Mouse (Mus musculus) cerebellum, adult (tissue): ENCODE measurements around the gene Arl5b.

ENCODE experiments used
- ATAC-seq: cut with Nextera tagmentation; 2 replicates; pipeline ENCODE4 v1.9.2; 2017; ENCODE audit warnings: mild to moderate bottlenecking, moderate library complexity, mixed read lengths; ENCODE audit not compliant: insufficient number of reproducible peaks, low FRiP score, low TSS enrichment

Gene Arl5b

DNA sequence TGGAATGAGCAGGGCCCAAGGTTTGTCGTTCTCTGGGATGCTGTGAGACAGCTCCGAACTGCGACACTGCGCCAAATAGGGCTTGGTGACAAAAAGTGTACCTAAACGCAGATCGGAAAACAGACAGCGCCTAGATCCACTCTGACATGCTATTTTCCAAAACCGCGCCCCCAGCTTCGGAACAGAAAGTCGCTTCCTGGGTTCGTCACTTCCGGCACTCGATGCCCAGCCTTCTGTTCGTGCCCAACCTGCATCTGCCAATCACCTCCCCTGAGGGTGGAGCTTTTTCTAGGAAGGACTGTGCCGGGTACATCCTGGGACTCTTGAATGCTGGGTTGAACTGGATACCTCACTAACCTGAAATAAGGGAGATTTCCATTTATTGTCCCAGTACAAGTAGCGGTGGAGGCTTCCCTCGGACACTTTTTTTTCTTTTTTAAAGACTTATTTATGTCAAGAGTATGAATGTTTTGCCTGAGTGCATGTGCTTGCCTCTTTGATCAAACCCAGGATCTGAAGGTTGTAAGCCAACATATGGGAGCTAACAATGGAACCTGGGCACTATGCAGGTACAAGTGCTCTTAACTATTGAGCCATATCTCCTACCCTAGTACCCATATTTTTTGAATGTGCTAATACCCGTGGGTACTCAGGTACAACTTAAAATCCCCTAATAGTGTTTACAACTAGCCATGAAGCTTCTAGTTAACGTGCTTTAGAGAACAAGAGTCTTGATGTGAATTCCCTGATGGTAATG, at the start of gene Arl5b:
Arl5b (plus strand) TSS at position 279 of the 757 bp plus-strand sequence.
- ATAC-seq, result peak; percentile 99

DNA sequence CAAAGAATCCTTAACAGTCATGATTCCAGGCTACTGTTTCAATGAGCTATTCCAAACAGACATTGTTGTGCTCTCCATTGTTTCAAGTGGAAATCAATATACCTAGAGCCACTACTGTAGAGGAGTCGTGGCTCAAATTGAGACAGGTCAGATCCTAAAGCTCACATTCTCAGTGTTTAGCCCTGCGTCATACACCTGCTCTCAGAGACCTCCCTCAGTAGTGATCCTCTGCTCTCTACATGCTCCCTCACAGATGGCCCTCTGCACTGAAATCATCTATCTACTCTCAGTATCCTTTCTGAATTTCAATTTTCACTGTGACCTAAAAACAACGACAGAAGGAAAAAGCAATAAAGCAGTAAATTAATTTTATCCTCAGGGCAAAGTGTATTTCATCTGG, 41.7 kb upstream of the Arl5b start:
- ATAC-seq, result no peak

DNA sequence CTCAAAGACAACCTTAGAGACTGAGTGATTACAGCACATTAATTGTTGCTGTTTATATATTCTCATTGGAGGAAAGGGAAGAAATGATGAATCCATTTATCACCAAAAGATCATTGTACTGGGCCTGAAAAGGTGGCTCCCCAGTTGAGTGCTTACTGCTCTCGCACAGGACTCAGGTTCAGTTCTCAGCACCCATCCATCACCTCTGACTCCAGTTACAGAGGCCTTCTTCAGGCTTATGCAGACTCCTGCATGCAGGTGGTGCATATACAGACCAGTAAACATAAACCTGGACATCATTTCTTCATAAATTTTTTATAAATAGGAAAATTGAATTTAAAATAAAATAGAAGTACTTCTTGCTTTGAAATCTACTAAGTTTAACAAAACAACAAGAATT, 41.1 kb upstream of the Arl5b start:
- ATAC-seq, result no peak

DNA sequence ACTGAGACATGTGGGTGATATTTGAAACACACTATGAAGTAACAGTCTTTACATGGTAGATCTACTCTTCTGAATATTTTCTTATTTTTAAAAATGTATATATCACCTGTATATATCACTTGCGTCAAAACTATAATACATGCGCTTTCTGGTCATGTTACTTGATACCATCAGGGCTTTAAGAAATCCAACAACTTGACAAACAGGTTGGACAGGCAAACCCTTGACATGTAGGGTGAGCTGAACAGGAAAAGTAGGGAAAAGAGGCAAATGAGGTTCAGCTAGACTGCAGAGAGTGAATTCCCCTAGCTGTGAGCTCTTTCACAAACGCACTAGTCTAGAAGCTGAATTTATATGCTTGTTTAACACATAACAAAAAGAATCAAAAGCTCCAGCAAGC, 22.4 kb upstream of the Arl5b start:
- ATAC-seq, result no peak

DNA sequence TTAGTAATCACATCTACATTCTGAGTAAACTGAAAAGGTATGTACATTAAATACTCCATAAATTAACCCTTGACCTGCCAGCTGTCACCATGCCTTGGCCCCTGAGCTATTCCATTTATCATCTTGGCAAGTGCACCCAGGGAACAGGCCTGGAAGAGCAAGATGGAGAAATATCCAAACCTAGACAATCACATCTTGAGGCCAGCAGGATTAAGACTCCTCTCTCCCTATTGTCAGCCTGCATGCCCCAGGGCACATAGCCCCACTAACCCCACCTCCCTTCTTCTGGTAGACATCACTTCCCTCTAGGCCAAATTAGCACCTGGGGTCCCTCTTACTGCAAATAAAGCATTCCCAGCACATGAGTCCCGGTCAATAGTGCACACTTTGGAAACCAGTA, 21.4 kb upstream of the Arl5b start:
- ATAC-seq, result no peak

DNA sequence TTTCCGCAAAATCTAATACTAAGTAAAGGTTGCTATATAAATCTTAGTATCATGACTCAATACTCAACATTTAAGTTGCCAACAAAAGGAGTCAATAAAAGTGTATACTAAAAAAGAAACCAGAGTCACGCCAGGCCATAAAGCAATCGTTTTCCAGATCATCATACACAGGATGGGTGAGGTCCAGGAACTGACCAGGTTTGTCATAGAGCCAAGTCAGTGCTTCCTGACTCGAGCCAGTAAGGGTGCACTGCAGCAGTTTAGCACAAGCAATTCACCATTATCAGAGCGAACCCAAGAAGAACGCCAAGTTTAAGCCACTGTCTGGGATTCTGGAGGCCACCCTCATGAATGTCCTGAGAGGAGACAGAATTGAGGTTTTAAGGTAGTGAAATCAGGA, 10.5 kb upstream of the Arl5b start:
- ATAC-seq, result no peak

DNA sequence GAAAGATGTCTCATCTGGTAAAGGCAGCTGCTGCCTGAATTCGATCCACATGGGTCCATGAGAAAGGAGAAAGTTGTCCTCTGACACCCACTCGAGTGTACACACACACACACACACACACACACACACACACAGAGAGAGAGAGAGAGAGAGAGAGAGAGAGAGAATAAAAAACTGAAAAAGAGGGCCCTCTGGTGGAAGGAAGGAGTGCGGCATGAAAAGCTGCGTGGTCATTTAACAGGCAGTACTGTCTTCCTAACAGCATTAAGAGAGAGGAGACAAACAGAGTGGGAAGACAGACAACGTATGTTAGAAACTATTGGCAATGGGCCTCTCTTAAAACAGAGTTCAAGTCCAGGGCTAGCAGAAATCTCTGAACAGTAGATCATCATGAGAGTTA, 8.9 kb upstream of the Arl5b start:
- ATAC-seq, result no peak

DNA sequence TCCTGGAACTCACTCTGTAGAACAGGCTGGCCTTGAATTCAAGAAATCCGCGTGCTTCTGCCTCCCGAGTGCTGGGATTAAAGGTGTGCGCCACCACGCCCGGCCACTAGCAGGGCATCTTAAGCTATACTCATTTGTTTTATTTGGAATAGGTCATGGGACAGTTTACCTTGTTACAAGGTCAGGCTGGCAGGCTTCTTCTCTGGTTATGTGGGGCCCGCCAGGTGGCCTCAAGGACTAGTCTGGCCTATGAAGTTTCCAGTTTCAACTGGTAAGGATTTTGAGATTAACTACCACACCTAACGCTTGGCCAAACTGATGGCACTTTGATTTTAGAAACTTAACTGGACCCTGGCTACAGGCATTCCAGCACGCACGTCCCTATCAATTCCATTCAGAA, 5.3 kb downstream of the Arl5b start:
- ATAC-seq, result peak; percentile 32

DNA sequence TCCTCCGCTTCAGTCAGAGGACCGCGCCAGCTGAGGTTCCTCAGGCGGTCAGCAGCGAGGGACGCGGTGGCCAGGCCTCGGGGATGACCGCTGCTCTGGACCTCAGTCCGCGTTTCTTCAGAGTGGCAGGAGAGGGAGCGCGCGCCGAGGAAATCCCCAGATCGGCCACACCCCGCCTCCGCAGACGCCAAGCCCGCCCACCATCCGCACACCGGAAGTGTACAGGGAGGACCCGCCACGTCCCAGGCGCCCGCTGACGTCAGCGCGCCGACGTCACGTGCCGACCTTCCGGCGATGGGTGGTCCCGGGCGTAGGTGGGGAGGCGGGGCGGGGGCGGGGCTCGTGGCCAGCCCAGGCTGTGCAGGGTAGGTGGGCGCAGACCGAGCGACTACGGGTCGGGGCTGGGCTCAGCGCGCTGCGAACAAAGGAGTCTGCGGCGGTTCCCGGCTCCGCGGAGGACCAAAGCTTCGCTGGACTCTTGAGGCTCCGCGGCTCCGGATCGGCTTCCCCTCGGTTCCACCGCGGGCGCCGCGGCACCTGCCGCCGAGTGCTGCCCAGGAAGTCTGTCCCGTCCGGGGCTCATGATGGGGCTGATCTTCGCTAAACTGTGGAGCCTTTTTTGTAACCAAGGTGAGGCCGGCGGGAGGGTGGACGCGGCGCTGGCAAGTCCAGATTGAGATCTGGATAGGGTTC, 5.9 kb downstream of the Arl5b start, which contains the start of gene Nsun6:
Nsun6 (minus strand) TSS at position 125 of the 693 bp plus-strand sequence.
- ATAC-seq, result peak; percentile 96

DNA sequence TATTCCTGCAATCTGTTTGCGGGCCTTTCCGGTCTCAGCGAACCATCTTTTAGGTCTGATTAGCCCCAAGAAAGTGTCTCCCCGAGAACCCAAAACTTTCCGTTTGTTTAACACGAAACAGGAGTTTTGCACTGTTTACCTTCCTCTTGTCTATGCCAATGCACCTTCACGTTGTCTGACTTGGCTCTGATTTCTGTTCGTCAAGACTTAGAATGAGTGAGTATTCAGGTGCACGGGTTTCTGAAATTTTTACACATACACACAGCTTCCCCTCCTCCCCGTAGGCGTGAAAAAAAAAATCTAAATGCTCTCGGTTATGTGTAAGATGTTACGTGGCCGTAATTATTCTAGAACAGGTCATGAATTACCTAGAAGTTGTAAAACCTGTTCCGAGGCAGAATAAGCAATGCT, 6.6 kb downstream of the Arl5b start:
- no peak for ATAC-seq

DNA sequence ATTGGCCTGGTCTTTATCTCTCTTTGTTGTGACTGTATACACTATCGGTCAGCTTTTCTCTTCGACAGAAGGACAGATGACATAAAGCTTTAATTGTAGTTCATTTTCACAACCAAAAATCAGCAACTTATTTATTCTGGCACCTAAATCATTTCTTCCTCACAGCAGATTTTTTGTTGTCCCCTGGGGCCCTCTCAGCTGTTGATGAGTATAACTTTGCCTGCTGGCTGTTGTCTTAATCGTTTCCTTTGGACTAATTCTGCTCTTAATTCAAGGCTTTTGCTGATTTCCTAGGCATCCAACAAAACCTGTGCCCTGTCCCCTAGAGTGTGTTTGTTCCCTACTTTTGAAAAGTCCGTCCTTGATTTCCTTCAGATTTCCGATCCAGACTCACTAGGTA, 9.0 kb downstream of the Arl5b start:
- ATAC-seq, result no peak

DNA sequence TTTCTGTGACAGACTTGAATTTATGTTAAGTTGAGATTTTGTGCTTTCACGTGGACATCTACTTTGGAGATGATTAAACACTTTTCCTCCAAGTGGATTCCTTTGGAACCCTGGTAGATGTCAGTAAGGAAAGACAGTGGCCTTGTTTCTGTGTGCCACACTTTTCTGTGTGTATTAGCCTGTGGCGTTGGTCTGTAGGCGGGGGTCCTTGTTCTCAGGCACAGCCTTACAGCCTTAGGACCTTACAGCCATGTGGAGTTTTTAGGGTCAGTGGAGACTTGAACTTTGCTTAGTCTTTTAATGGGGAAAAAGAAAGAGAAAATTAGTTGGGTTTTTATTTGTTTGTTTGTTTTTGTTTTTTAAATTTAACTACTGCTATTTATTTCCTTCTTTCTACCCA, 11.7 kb downstream of the Arl5b start:
- no peak for ATAC-seq

DNA sequence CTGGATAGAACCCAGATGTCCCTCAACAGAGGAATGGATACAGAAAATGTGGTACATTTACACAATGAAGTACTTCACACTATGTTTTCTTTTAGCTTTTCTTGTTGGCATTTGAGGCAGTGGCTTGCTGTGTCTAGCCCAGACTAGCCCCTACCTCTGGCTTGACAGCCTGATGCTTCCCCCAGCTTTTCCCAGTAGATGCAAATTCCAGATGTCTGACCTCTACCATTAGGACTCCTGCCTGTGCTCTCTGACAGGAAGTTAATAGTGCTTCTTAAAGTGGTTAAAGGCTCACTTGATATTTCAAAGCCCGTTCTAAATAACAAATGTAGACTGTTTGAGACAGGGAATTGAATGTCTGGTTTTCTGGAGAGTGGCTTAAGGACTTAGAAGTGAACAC, 14.6 kb downstream of the Arl5b start:
- no peak for ATAC-seq

DNA sequence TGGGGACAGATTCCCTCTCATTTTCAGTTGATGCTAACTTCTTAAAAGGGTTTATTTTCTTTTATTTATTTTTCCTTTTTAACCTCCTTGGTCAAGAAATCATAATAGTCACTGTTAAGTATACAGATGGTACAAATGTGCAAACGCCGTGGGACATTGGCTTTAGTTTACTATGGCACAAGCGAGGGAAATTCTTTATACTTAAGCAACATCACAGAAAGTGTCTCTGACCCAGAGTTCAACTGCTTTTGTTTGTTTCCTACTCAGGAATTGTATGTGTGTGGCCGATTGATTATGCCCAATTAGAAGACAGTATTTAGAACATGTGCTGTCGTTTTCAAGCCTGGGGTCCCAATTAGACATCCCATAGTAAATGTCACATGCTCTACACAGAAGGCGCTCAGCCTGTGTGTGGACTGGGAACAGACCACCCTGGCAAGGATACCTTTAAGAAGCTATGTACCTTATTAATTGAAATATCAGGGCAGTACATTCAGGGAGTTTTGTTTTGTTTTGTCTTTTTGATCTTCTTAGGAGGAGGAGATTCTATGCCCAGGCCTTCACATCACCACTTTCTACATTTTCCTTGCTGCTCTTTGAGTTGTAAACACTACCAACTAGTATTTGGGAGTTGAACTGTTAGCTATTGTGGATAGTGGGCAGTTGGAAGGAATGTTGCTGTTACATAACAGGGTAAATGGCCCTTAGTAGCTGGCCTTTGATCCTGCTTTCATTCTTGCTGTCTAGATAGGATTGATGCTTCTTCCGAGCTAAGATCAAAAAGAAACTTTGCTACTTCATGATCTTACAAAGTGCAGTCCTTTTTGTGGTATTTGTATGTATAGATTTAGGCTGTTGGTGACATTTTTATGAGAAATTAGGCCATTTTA, 15.4 kb downstream of the Arl5b start:
- no peak for ATAC-seq

DNA sequence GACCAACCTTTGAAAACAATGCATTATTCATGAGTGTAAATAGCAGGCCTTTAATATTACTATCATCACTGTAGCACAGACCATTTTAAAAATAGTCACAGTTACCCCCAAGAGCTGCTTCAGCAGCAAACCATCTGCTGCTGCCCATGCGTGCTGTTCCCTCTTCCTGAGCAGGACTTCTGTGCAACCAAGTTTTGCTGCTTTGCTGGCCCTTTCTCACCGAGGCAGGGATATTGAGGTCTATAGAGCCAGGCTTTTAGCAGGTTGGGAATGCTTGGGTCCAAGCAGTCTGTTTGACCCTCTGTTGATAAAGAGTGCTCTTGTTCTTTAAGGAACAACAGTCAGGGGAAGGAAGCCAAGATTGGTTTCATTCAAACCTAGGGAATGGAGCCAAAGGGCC, 16.3 kb downstream of the Arl5b start:
- ATAC-seq, result peak; percentile 76

DNA sequence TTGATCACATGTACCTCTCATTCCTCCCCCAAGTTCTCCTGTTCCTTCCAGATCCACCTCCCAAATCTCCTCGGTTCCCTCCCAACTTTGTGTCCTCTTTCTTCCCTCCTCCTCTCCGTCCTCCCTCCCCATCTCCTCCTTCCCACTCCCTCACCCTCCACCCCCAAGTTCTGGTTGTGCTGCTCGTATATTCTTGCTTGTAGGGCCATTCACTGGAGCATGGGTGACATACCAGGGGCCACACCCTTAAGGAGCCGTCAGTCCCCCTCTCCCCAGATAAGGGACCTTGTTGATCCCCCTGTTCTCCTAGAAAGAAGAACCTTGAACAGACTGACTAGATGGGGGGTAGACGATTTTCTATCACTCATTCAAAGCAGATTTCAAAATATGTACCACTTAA, 17.9 kb downstream of the Arl5b start:
- ATAC-seq, result no peak

DNA sequence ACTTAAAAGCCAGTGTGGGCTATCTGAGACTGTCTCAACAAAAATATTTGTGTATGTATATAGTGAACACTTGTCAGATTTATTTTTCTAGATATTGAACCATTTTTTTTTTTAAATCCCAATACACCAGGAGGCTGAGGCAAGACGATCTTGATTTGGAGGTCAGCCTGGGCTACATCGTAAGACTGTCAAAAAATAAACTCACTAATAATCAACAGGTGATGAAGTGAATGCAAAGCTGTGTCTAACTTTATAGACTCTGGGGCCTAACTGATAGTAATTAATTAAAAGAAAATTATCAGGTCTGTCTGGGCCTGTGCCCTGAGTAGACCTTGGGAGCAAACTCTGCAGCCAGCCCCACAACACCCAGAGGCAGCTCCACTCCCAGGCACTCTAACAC, 34.5 kb downstream of the Arl5b start:
- ATAC-seq, result no peak

DNA sequence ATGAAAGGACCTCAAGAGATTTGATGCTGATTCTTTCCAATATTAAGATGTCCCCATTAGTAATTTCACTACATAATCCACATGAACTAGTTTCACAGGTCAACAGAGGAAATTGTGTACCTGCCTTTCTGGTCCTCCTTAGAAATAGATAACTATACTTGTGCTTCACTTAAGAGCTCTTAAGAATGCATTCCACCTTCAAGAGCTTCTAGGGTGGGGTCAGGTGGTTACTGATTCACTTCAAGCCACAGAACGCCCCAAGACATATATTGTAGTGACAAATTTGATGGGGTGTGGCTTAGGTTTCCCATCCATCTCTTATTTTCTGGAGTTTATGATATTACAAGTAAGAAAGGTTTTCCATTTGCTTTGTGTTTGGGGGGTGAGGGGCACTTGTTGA, 38.1 kb downstream of the Arl5b start:
- no peak for ATAC-seq

DNA sequence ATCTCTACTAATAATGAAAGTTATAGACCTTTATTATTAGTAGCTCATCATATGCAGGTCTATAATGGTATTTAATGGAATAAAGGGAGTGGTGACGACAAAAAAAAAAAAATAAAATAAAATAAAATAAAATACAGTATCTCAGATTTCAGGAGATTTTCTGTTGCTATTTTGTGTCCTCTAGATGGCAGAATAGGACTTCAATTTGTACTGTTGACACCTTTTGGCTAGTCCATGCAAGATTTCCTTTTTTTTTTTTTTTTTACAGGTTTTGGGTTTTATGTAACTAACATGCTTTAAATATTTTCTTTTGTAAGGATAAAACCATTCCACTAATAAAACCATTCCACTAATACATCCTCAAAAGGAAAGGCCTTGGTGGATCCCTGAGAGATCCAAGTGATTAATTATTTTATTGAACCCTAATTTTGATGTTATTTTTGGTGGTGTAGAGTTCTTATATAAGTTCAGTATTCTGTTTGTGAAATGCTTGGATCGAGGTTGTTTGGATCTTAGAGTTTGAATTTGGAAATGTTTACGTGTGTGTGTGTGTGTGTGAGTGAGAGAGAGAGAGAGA, 47.4 kb downstream of the Arl5b start:
- ATAC-seq, result no peak

DNA sequence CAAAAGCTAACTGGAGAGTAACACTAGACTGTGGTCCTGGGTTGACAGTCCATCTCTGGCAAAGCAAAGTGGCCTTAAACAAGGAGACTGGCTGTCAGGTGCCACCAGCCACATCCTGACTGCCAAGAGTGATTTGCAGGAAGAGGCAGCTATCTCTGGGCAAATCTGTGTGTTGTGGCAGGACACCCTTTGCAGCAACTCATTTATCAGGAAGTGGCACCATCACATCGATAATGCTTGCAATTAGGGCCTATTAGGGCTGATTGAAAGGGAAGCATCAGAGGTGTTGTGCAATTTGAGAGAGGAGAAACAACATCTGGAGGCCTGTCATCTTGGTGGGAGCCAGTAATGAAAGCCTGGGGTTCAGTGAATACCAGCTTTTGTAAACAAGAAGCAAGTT, 55.2 kb downstream of the Arl5b start:
- ATAC-seq, result no peak

DNA sequence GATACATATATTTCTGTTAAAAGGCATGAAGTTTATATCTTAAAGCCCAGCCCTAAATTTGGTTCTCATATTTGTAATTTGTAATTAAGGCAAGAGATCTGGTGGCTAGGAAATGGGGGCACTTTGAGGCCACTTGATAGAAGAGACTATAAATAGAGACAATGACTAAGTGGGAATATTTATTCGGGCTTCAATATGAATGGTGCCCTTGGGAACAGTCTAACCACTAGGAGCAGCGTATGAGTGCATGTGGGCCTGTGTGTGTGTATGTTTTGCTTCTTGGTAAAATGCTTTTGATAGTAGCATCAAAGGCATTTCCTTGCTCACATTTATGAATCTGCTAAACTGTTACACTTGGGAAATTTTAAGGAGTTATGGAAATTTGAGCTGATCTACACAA, 62.1 kb downstream of the Arl5b start:
- no peak for ATAC-seq
